Mouse (Mus musculus): ENCODE data around the gene Runx1.
A peak's percentile ranks its signal among the peaks of the same experiment; 100 is the strongest.

The Runx1 gene

GRCm38 (mm10) chr16:92825204-92825843 is 625 bp downstream of the Runx1 start:
- DNase-seq: no peak

- DNase-seq: no peak
These were observed 1.2 kb downstream of the Runx1 start for GRCm38 (mm10) chr16:92824723-92825203.

GRCm38 (mm10) chr16:92824003-92824722 is 1.8 kb downstream of the Runx1 start:
- DNase-seq: no peak

GRCm38 (mm10) chr16:92823381-92823862 is 2.5 kb downstream of the Runx1 start:
- DNase-seq: peak; percentile 15

GRCm38 (mm10) chr16:92822676-92823075 is 3.3 kb downstream of the Runx1 start:
- DNase-seq: no peak

- no peak for DNase-seq
These were observed 3.9 kb downstream of the Runx1 start for GRCm38 (mm10) chr16:92821938-92822629.

- no peak for DNase-seq
These were observed 4.4 kb downstream of the Runx1 start for GRCm38 (mm10) chr16:92821596-92821937.

GRCm38 (mm10) chr16:92820451-92820850 is 5.5 kb downstream of the Runx1 start:
- DNase-seq: no peak

GRCm38 (mm10) chr16:92818480-92819269 is 7.3 kb downstream of the Runx1 start:
- DNase-seq: no peak

GRCm38 (mm10) chr16:92816092-92816491 is 9.9 kb downstream of the Runx1 start:
- no peak for DNase-seq

GRCm38 (mm10) chr16:92815195-92815527 is 10.8 kb downstream of the Runx1 start:
- DNase-seq: no peak

- no peak for DNase-seq
These were observed 11.4 kb downstream of the Runx1 start for GRCm38 (mm10) chr16:92814366-92815194.

- no peak for DNase-seq
These were observed 13.5 kb downstream of the Runx1 start for GRCm38 (mm10) chr16:92812405-92812804.

GRCm38 (mm10) chr16:92810568-92811240 is 15.2 kb downstream of the Runx1 start:
- no peak for DNase-seq

- DNase-seq: no peak
These were observed 18.2 kb downstream of the Runx1 start for GRCm38 (mm10) chr16:92807772-92808171.

- no peak for DNase-seq
These were observed 22.8 kb downstream of the Runx1 start for GRCm38 (mm10) chr16:92803076-92803580.

- no peak for DNase-seq
These were observed 24.4 kb downstream of the Runx1 start for GRCm38 (mm10) chr16:92801567-92801966.

- no peak for DNase-seq
These were observed 25.1 kb downstream of the Runx1 start for GRCm38 (mm10) chr16:92800845-92801244.

GRCm38 (mm10) chr16:92799940-92800339 is 26.0 kb downstream of the Runx1 start:
- no peak for DNase-seq

GRCm38 (mm10) chr16:92794197-92794596 is 31.8 kb downstream of the Runx1 start:
- no peak for DNase-seq

- DNase-seq: no peak
These were observed 32.2 kb downstream of the Runx1 start for GRCm38 (mm10) chr16:92793741-92794140.

Measured in kidney, postnatal 14 days (tissue).